In the genomic region with DNA sequence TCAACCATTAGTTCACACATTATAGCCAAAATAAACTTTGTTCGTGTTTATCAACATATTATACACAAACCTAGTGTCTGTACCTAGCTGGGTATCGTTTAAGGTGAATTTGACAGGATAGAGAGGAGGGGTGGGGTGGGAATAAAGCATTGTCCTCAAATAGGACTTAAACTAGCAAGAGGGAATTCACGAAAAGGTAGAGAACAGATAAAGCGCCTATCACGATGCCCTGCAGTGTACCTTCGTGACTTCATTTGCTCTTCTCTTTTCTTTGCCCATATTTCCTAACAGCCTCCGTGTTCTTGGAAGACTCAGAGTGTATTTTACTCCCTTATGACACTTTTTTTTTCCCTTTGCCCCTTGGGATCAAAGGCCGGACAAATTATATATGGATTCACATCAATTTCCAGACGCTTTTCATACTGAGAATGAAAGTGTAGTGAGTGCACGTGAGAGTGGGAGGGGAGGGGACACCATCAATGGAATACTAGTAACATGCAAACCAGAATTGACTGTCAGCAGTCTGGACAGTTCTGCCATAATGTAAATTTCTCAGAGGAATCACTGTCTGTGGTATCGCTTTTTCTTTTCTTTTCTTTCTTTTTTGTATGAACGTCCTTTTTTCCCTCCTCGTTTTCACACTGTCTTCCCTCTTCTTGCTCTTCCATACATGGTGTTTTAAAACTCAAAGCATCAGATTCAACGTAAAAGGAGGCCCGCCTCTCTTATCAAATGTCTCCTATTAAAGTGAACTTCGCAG, we compare ENCODE assay signal across 15 mouse cellular contexts. TPM values are rescaled to one million over a fixed set of nuclear protein-coding genes. Genes with fewer than 3 reads are reported as not detected.
DNase-seq lines count a peak whose midpoint lies in the region; ATAC-seq and TF ChIP-seq lines count a peak whose summit lies in the region.
"Had no signal": no experiment of that assay in that cellular context is flagged by ENCODE, and none has a peak within 500 bp of the region (broad histone marks: within the 10 kb centered on the region; RNA-seq: fewer than 3 reads in every experiment).

No protein-coding gene starts in this region.

- no peak for ATAC-seq in hindbrain, embryonic 11.5 days (ENCODE audit: low FRiP score)
- ATAC-seq in hindbrain, embryonic 16.5 days: no peak
- ATAC-seq in embryonic facial prominence, embryonic 13.5 days (ENCODE audit: insufficient number of reproducible peaks, insufficient read depth, low FRiP score, low TSS enrichment, low read depth): no peak
- no peak for ATAC-seq in midbrain, embryonic 12.5 days (ENCODE audit: low FRiP score, low read depth)
- ATAC-seq in lung, postnatal 0 days: no peak
- ATAC-seq: activated CD4-positive, CD25-positive, alpha-beta regulatory T cell, adult 4 months had no signal

- peaks cover 54% of the 10 kb centered on the region for H3K27me3 ChIP-seq in hindbrain, embryonic 11.5 days (ENCODE audit: control insufficient read depth, insufficient read depth, low read length)
- peaks cover 56% of the 10 kb centered on the region for H3K27me3 ChIP-seq in hindbrain, embryonic 16.5 days (replicated peaks; ENCODE audit: control insufficient read depth, insufficient read depth, low read length)
- peaks cover 82% of the 10 kb centered on the region for H3K27me3 ChIP-seq in embryonic facial prominence, embryonic 13.5 days
- H3K27me3 ChIP-seq in midbrain, embryonic 12.5 days: peaks cover 62% of the 10 kb centered on the region
- peaks cover 81% of the 10 kb centered on the region for H3K27me3 ChIP-seq in lung, postnatal 0 days (replicated peaks; ENCODE audit: insufficient read depth, low read length)

- WGBS in hindbrain, embryonic 11.5 days: 3% methylated on average over 16 of the region's 16 CpGs
- WGBS in hindbrain, embryonic 16.5 days: 4% methylated on average over 16 of the region's 16 CpGs
- WGBS in embryonic facial prominence, embryonic 13.5 days: 24% methylated on average over 16 of the region's 16 CpGs
- 5% methylated on average over 16 of the region's 16 CpGs for WGBS in midbrain, embryonic 12.5 days
- WGBS in lung, postnatal 0 days: 5% methylated on average over 16 of the region's 16 CpGs

- H3K4me1 ChIP-seq in hindbrain, embryonic 11.5 days (replicated peaks; ENCODE audit: control insufficient read depth, insufficient read depth, low read length): peaks cover 10% of the 10 kb centered on the region
- peaks cover 10% of the 10 kb centered on the region for H3K4me1 ChIP-seq in hindbrain, embryonic 16.5 days (ENCODE audit: control insufficient read depth, insufficient read depth, low read depth, low read length)
- H3K4me1 ChIP-seq in embryonic facial prominence, embryonic 13.5 days: peaks cover 27% of the 10 kb centered on the region
- peaks cover 18% of the 10 kb centered on the region for H3K4me1 ChIP-seq in midbrain, embryonic 12.5 days
- peaks cover 4% of the 10 kb centered on the region; the same call in 1 of the 2 replicates for H3K4me1 ChIP-seq in lung, postnatal 0 days (ENCODE audit: insufficient read depth, low read depth, low read length)

- no peak overlapping the region for H3K4me3 ChIP-seq in hindbrain, embryonic 11.5 days (ENCODE audit: low read depth, low read length)
- H3K4me3 ChIP-seq in hindbrain, embryonic 16.5 days (ENCODE audit: low read length): no peak overlapping the region
- H3K4me3 ChIP-seq in embryonic facial prominence, embryonic 13.5 days: 0 out of 2 replicates have a peak overlapping the region, but pooled peaks have one; percentile 1
- peak overlapping the region; percentile 8; the same call in 1 of the 2 replicates for H3K4me3 ChIP-seq in midbrain, embryonic 12.5 days
- no peak overlapping the region for H3K4me3 ChIP-seq in lung, postnatal 0 days (ENCODE audit: low read depth, low read length)

- H3K4me2 ChIP-seq in hindbrain, embryonic 11.5 days (replicated peaks; ENCODE audit: low read depth, low read length): no peak overlapping the region
- no peak overlapping the region for H3K4me2 ChIP-seq in hindbrain, embryonic 16.5 days (ENCODE audit: low read length)
- peak overlapping the region; percentile 32 for H3K4me2 ChIP-seq in embryonic facial prominence, embryonic 13.5 days
- H3K4me2 ChIP-seq in midbrain, embryonic 12.5 days (replicated peaks): peak overlapping the region; percentile 34
- H3K4me2 ChIP-seq in lung, postnatal 0 days (replicated peaks; ENCODE audit: low read depth, low read length): no peak overlapping the region

- TF ChIP-seq CTCF in lung, postnatal 0 days (IDR thresholded peaks at IDR 0.05): no peak

- no peak overlapping the region for H3K9ac ChIP-seq in hindbrain, embryonic 11.5 days (ENCODE audit: low read depth, low read length)
- no peak overlapping the region for H3K9ac ChIP-seq in hindbrain, embryonic 16.5 days (ENCODE audit: low read depth, low read length)
- no peak overlapping the region for H3K9ac ChIP-seq in embryonic facial prominence, embryonic 13.5 days
- H3K9ac ChIP-seq in midbrain, embryonic 12.5 days (replicated peaks): no peak overlapping the region
- no peak overlapping the region for H3K9ac ChIP-seq in lung, postnatal 0 days (replicated peaks; ENCODE audit: low read depth)

- no peaks in the 10 kb centered on the region for H3K36me3 ChIP-seq in hindbrain, embryonic 11.5 days (ENCODE audit: control insufficient read depth, insufficient read depth, low read length)
- no peaks in the 10 kb centered on the region for H3K36me3 ChIP-seq in hindbrain, embryonic 16.5 days (ENCODE audit: control insufficient read depth, insufficient read depth, low read length)
- 0 out of 2 replicates have a peak, but pooled peaks cover 3% of the 10 kb centered on the region for H3K36me3 ChIP-seq in embryonic facial prominence, embryonic 13.5 days
- no peaks in the 10 kb centered on the region for H3K36me3 ChIP-seq in midbrain, embryonic 12.5 days
- H3K36me3 ChIP-seq in lung, postnatal 0 days (ENCODE audit: insufficient read depth, low read length): no peaks in the 10 kb centered on the region
- H3K36me3 ChIP-seq: embryonic facial prominence, embryonic 12.5 days; forebrain, embryonic 15.5 days had no signal

- peak; percentile 45 for DNase-seq in hindbrain, embryonic 11.5 days (ENCODE audit: low spot score)
- DNase-seq in B cell, adult 2 months: peak; percentile 6 to 13
- no peak for DNase-seq in frontal cortex, postnatal 14 days (ENCODE audit: low spot score in 2 of 2)
- DNase-seq in urinary bladder, postnatal 14 days (ENCODE audit: low spot score): no peak
- DNase-seq in lung, postnatal 0 days (ENCODE audit: low spot score): no peak
- DNase-seq: right cerebral cortex, postnatal 25 days; thymus, postnatal 4 days had no signal

- no peak for TF ChIP-seq EP300 in lung, postnatal 0 days (IDR thresholded peaks at IDR 0.05)

- no peak overlapping the region for H3K27ac ChIP-seq in hindbrain, embryonic 11.5 days (ENCODE audit: low read depth, low read length)
- H3K27ac ChIP-seq in hindbrain, embryonic 16.5 days (ENCODE audit: low read depth, low read length): no peak overlapping the region
- H3K27ac ChIP-seq in embryonic facial prominence, embryonic 13.5 days: no peak overlapping the region
- no peak overlapping the region for H3K27ac ChIP-seq in midbrain, embryonic 12.5 days (replicated peaks)
- H3K27ac ChIP-seq in lung, postnatal 0 days (ENCODE audit: low read length): no peak overlapping the region
- H3K27ac ChIP-seq: forebrain, embryonic 15.5 days had no signal

- H3K9me3 ChIP-seq in hindbrain, embryonic 11.5 days (ENCODE audit: control insufficient read depth, low read length): no peaks in the 10 kb centered on the region
- no peaks in the 10 kb centered on the region for H3K9me3 ChIP-seq in hindbrain, embryonic 16.5 days (ENCODE audit: control insufficient read depth, low read length)
- H3K9me3 ChIP-seq in embryonic facial prominence, embryonic 13.5 days: no peaks in the 10 kb centered on the region
- H3K9me3 ChIP-seq in midbrain, embryonic 12.5 days: no peaks in the 10 kb centered on the region
- no peaks in the 10 kb centered on the region for H3K9me3 ChIP-seq in lung, postnatal 0 days (ENCODE audit: low read length)
- H3K9me3 ChIP-seq: embryonic facial prominence, embryonic 12.5 days; forebrain, embryonic 15.5 days had no signal

RNA-seq across cellular contexts. Expression of a gene that starts 8.8 kb away (rescaled TPM):
- polyA plus RNA-seq in hindbrain, embryonic 11.5 days (2014; fragmentation: Nextera tagmentation; extraction: Ambion mirVana): 45.0 and 47.8 TPM in 2 replicates
- 30.4 and 31.5 TPM in 2 replicates for polyA plus RNA-seq in hindbrain, embryonic 16.5 days (2015; fragmentation: Nextera tagmentation; extraction: Ambion mirVana)
- polyA plus RNA-seq in embryonic facial prominence, embryonic 13.5 days (2015; fragmentation: Nextera tagmentation; extraction: Ambion mirVana): 44.5 and 49.7 TPM in 2 replicates
- polyA plus RNA-seq in midbrain, embryonic 12.5 days (2016; fragmentation: Nextera tagmentation; extraction: Ambion mirVana): 54.1 and 57.9 TPM in 2 replicates
- polyA plus RNA-seq in lung, postnatal 0 days (2015; fragmentation: Nextera tagmentation; extraction: Ambion mirVana): 15.7 and 18.9 TPM in 2 replicates

RNA-seq across cellular contexts. Expression of a gene that starts 9.2 kb away (rescaled TPM):
- 23.7 and 32.7 TPM in 2 replicates for polyA plus RNA-seq in hindbrain, embryonic 11.5 days (2014; fragmentation: Nextera tagmentation; extraction: Ambion mirVana)
- 17.5 and 23.5 TPM in 2 replicates for polyA plus RNA-seq in hindbrain, embryonic 16.5 days (2015; fragmentation: Nextera tagmentation; extraction: Ambion mirVana)
- 30.9 and 44.3 TPM in 2 replicates for polyA plus RNA-seq in embryonic facial prominence, embryonic 13.5 days (2015; fragmentation: Nextera tagmentation; extraction: Ambion mirVana)
- 97.5 and 111 TPM in 2 replicates for polyA plus RNA-seq in midbrain, embryonic 12.5 days (2016; fragmentation: Nextera tagmentation; extraction: Ambion mirVana)
- 0.87 and 1.4 TPM in 2 replicates for polyA plus RNA-seq in lung, postnatal 0 days (2015; fragmentation: Nextera tagmentation; extraction: Ambion mirVana)
- polyA plus RNA-seq: activated CD4-positive, CD25-positive, alpha-beta regulatory T cell, adult 4 months; kidney, embryonic 14.5 days; stomach, embryonic 14.5 days had no signal

Comparison
In these comparisons a context has a peak if more than half of its experiments do, and no peak if none do; other contexts are left out.
1. DNase-seq: peak in hindbrain, embryonic 11.5 days (single experiment) and B cell, adult 2 months (2 of 2); none in frontal cortex, postnatal 14 days (0 of 2), urinary bladder, postnatal 14 days (single experiment) and lung, postnatal 0 days (single experiment).
2. H3K4me2 ChIP-seq: peak in embryonic facial prominence, embryonic 13.5 days (single experiment) and midbrain, embryonic 12.5 days (single experiment); none in hindbrain, embryonic 11.5 days (single experiment), hindbrain, embryonic 16.5 days (single experiment) and lung, postnatal 0 days (single experiment).
3. H3K4me3 ChIP-seq: peak in embryonic facial prominence, embryonic 13.5 days (single experiment) and midbrain, embryonic 12.5 days (single experiment); none in hindbrain, embryonic 11.5 days (single experiment), hindbrain, embryonic 16.5 days (single experiment) and lung, postnatal 0 days (single experiment).